Mouse (Mus musculus) c-Kit-negative CD71-positive TER-119-positive erythroid progenitor cells, embryonic 14.5 days (primary cell): ENCODE data around the gene Gm10198.

Experiments used
- DNase-seq: peaks from one replicate; pipeline ENCODE4 v3.0.0-alpha.2; 2013; ENCODE audit warnings: low read depth, low spot score

Gene Gm10198

DNA sequence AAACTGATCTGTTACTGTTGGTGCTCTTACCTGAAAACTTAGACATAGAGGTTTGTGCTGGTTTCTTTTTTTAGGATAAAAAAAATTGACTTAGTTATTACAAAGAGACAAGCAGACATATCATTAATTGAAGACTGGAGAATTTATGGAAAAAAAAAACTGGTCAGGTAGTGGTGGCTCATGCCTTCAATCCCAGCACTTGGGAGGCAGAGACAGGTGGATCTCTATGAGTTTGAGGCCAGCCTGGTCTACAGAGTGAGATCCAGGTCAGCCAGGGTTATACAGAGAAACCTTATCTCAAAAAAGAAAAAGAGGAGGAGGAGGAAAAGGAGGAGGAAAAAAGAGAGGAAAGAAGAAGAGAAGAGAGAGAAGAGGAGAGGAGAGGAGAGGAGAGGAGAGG, at the start of gene Gm10198:
Gene Gm10198, plus strand, starts transcription at position 301 of the 400 bp plus-strand sequence.
- DNase-seq, result no peak

DNA sequence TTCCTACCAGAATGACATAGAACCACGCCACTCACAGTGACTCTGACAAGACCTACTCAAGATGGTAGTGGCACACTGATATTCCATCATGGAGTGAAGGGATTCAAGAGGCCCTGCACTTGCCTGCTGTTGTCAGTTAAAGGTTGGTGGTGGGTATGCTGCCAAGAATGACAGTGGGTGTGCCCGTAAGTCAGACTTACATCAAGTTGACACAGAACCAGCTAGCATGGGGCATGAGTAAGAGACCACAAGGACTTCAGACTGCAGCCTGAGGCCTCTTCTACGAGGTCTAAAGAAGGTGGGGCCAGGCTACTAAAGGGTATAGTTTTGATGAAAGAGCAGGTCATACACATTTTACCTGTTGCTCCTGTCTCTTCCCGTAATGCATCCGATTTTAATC, 47.3 kb upstream of the Gm10198 start:
- DNase-seq, result no peak

DNA sequence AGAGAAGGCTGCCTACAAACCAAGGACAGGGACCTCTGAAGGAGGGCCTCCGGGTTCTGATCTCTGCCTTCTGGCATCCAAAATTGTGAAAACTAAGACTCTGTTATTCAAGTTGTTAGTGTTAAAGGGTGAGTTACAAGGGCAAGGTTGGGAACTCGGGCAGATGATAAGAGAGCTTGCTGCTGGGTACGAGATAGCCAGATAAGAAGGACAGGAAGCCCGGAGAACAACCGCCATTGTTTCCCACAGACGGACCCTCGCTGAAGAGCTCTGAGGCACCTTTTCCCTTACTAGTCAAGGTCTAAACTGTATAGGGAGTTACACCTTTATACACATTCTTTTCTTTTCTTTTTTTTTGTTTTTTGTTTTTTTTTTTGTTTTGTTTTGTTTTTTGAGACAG, 39.8 kb upstream of the Gm10198 start:
- no peak for DNase-seq

DNA sequence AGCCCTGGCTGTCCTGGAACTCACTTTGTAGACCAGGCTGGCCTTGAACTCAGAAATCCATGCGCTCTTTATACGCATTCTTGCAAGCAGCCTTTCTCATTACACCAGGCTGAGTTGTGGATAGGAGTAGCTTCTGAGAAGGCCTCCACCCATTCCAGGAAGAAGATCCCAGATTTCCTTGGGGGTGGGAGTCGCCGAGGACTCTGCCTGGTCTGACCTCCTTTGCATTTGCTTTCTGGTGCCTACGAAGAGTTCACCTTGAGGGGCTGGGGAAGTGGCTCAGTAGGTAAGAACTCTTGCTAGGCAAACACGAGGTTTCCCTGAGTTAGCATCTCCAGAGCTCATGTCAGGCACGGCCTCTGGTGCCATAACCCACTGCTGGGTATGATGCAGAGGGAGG, 39.4 kb upstream of the Gm10198 start:
- DNase-seq, result no peak

DNA sequence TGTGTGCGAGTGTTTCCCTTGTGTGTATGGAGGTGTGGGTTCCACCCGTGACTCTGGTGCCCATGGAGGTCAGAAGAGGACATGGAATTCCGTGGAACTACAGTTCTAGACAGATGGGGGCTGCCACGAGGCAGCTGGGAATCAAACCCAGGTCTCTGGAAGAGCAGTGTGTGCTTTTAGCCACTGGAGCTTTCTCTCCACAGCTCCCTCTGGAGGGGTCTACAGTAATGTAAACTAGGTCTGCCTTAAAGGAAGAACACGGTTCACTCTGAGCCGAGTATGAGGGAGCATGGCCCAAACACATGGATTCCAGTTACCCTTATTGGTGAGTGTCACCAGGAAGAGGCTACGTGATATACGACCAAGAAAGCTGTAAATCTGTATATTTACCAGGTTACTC, 38.6 kb upstream of the Gm10198 start:
- DNase-seq, result no peak

- no peak for DNase-seq
These were observed 37.3 kb upstream of the Gm10198 start for GRCm38 (mm10) chr13:111555333-111555732.

GRCm38 (mm10) chr13:111556375-111556774, 36.2 kb upstream of the Gm10198 start:
- DNase-seq, result no peak

DNA sequence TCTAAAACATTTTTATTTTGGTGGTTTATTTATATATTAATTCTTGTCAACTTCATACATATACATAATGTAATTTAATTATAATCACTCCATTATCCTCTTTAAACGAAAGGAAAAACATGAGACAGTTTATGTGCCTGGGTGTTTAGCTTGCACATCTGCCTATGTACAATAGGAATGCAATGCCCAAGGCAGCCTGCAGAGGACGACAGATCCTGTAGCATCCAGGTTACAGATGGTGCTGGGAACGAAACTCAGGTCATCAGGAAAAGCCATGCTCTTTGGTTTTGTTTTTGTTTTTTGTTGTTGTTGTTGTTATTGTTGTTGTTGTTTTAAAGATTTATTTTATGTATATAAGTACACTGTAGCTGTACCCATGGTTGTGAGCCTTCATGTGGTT, 32.4 kb upstream of the Gm10198 start:
- no peak for DNase-seq

- no peak for DNase-seq
These were observed 30.0 kb upstream of the Gm10198 start for GRCm38 (mm10) chr13:111562595-111562994.

GRCm38 (mm10) chr13:111574196-111574595, 18.4 kb upstream of the Gm10198 start:
- DNase-seq, result no peak

DNA sequence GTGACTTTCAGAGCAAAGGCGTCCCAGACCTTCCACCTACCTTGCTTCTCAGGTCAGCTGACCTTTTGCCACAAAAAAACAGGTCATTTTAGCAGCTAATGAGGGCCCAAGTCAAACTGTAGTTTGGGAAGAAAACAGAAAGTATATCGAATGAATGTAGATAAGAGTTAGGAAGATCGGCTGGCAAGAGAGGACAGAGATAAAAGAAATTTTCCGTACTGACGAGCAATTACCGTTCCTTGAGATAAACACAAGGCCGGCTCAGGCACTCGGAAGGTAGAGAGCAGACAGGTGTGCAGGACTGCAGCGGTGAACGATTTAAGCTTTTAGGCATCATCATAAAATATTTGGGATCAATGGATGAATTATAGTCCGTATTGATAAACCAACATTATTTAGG, 15.4 kb upstream of the Gm10198 start:
- DNase-seq, result no peak

DNA sequence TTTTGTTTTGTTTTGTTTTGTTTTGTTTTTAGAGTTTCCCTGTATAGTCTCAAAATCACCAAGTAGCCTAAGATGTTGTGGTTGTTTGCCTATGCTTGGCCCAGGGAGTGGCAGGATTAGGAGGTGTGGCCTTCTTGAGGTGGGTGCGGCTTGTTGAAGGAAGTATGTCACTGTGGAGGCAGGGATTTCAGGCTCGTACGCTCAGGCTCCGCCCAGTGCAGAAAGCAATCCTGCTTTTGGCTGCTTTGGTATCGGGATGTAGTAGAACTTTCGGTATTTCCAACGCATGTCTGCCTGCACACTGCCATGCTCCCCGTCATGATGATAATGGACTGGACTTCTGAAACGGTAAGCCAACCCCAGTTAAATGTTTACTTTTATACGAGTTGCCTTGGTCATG, 12.5 kb upstream of the Gm10198 start:
- no peak for DNase-seq

DNA sequence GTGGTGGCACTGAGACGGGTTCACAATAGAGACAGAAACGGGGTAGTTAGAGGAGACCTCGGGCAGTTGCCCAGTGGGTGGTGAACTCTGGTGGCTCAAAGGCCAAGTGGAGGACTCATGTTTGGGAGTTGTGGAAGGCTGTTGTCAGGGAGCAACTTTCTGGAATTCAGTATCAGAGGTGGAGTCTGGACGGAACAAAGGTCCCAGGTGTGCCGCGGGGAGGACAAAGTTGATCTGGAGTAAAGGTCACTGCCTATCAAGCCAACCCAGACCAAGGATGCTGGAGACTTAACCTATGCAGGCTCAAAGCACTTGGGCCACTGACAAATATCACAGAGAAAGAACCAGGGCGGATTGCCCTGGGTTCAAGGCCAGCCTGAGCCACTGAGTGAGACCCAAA, 5.5 kb downstream of the Gm10198 start:
- DNase-seq, result no peak

DNA sequence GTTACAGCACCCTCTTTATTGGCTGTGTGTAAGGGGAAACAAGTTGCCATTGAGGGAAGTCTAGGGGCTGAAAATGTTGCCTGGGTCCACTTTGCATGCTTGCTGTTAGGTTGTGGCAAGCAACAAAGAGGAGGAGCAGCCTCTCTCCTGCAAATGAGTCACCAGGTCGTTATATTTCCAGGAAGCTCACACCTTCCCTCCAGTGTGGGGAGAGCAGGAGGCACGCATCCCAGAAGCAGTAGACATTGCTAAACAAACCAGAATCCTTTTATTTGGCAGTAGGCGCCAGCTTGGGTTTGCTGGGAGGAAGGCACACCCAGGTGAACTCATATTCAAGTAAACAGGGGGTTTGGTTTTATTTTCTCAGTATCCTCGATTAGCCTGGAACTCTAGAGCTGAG, 8.8 kb downstream of the Gm10198 start:
- no peak for DNase-seq

DNA sequence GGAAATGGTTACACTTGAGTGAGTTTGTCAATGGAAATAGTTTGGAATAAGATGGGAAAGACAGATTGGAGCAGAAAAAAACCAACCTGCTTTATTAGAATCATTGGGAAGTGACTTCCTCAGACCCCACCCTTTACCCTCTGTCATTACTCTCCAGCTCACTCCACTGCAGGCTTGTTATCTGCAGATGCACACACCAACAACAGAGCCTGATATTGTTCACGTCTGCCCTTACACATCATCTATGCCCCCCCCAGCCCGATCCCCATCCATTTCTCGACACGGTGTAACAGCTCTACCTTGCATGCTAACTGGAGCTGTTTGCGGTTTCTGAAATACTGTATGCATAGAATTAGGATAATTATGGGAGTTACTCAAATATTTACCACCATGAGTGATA, 12.2 kb downstream of the Gm10198 start:
- no peak for DNase-seq

- DNase-seq, result no peak
These were observed 23.9 kb downstream of the Gm10198 start for GRCm38 (mm10) chr13:111616168-111617125.

GRCm38 (mm10) chr13:111620433-111620832, 27.8 kb downstream of the Gm10198 start:
- DNase-seq, result no peak

GRCm38 (mm10) chr13:111622425-111622824, 29.8 kb downstream of the Gm10198 start:
- DNase-seq, result no peak

DNA sequence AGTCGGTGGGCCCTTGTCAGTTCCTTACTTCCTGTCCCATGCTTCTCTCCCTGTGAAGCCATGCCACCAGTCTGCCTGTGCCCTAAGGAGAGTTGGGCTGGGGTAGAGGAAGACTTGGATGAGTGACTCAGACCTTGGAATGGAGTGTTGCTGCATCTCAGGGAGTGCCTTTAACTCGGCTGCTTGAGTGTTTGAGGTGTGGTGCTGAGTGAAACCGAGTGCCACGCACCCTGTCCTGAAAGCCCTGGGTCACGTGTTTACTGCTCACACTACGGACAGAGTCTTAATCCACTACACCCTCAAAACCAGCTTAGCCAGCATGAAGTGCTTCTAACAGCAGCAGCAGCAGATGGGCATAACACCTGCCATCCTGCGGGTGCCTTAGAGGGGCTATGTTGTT, 30.5 kb downstream of the Gm10198 start:
- DNase-seq, result no peak

DNA sequence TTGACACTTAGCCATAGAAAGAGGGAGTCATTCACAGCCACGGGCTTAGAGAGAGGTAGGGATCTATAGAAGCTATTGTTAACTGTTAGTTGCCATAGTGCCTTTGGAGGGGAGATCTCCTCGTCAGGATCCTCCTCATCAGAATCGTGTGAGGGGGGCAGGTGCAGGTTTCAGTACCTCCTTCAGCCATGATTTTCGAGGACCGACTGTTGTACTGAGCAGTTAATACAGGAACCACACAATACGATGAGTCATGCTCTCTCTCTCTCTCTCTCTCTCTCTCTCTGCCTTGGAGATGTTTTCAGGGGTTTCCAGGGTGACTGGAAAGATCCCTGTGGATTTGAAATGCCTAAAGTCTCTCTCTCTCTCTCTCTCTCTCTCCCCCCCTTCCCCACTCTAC, 31.5 kb downstream of the Gm10198 start:
- no peak for DNase-seq

DNA sequence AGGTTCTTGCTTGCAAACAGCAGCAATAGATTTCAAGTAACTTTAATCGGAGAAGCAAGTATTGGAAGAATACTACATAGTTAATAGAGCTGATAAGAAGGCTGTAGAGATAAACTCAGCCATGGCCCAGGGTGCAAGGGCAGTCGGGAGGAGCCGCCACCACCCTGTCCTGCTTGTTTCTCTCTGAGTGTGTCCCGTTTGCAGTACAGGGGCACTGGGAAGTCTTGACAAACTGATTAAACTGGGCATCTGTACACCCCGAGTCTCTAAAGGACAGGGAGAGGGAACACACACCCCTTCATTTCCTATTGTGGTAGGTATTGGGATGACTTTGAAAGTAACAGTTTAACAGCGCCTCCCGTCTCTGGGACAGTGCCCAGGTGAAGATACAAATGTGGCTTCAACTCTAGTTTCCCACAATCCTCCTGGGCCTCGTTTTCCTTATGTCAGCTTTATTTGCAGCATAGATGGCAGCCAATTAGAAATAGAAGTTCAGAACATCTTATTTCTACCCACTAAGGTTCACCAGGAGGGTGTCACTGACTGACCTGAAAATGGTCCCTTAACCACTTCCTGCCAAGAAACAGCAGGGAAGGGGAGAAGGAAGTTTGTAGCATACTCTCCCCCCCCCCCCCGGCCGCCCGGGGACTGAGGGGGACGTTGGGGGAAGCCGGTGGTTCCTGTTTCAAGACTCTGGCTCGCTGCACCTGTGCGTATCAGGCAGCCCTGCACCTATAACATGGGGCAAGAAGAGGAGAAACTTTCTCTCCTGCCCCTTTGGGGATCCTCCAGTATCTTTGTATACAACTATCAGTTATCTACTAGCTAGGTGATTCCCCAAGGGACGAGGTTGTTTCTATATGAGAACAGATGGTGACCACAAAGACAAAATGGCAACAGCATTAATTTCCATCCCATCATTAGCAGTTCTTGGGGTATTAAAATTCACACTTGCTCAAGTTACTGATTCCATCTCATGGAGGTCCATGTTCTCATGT, 41.9 kb downstream of the Gm10198 start:
- DNase-seq, result no peak

GRCm38 (mm10) chr13:111640319-111640718, 47.7 kb downstream of the Gm10198 start:
- no peak for DNase-seq
